8 mouse cellular contexts compared by ENCODE assay signal in the genomic region with DNA sequence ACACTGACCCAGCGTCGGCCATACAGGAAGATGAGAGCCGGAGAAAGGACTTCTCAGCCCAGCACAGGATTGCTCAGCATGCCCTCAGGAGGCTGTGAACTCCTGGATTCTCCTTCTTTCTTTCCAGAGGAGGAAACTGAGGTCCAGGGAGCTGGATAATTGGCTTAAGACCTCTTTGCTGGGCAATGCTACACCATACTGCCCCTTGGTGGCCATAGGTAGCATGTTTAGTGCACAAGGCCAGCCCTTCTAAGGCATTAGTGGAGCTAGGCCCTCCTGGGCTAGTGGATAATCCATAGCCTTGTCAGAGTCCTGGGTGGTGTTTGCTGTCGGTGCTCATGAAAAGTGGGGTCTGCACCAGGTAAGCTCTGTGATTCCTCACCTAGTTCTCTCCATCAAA. TPM values are rescaled to one million over a fixed set of nuclear protein-coding genes. Genes with fewer than 3 reads are reported as not detected.
DNase-seq lines count a peak whose midpoint lies in the region; TF ChIP-seq lines count a peak whose summit lies in the region.

No protein-coding gene starts in this region.

- H3K4me1 ChIP-seq in cerebellum, adult 2 months (ENCODE audit: control insufficient read depth, insufficient read depth, low read length): peaks cover 40% of the 10 kb centered on the region
- H3K4me1 ChIP-seq in midbrain, embryonic 10.5 days: peaks cover 3% of the 10 kb centered on the region; the same call in 1 of the 2 replicates

- WGBS in cerebellum, adult 2 months: 54% methylated on average over 4 of the region's 4 CpGs
- 59% methylated on average over 4 of the region's 4 CpGs for WGBS in midbrain, embryonic 10.5 days

- H3K9me3 ChIP-seq in midbrain, embryonic 10.5 days (replicated peaks): no peaks in the 10 kb centered on the region

- peak; percentile 72 for TF ChIP-seq CTCF in layer of hippocampus, adult 2 months (conservative IDR thresholded peaks at IDR 0.05)
- peak; percentile 87 for TF ChIP-seq CTCF in cerebellum, adult 2 months (IDR thresholded peaks at IDR 0.05; ENCODE audit: borderline replicate concordance, insufficient read depth, low read depth, low read length)

- peak in 1 of 2 experiments; percentile 26 for DNase-seq in layer of hippocampus, adult 2 months (ENCODE audit: low spot score in 2 of 2)
- DNase-seq in layer of hippocampus, postnatal 10 days (ENCODE audit: low spot score in 2 of 2): no peak
- DNase-seq in Muller cell, postnatal 12 days (ENCODE audit: inconsistent ontology term): peak; percentile 44
- DNase-seq in cerebellum, adult 2 months: peak; percentile 78 to 79
- peak; percentile 48 for DNase-seq in kidney, postnatal 14 days
- peak; percentile 58 for DNase-seq in retina, postnatal 1 day
- no peak for DNase-seq in gastrocnemius, adult 8-10 months (ENCODE audit: low spot score in 2 of 2)
- DNase-seq in midbrain, embryonic 10.5 days (ENCODE audit: low spot score): no peak

- peak overlapping the region; percentile 70; the same call in 1 of the 2 replicates for H3K27ac ChIP-seq in layer of hippocampus, adult 2 months
- peak overlapping the region; percentile 83 for H3K27ac ChIP-seq in cerebellum, adult 2 months (ENCODE audit: insufficient read depth, low read length)
- H3K27ac ChIP-seq in midbrain, embryonic 10.5 days (replicated peaks): no peak overlapping the region

- H3K36me3 ChIP-seq in midbrain, embryonic 10.5 days: no peaks in the 10 kb centered on the region

- H3K4me3 ChIP-seq in layer of hippocampus, adult 2 months: no peak overlapping the region
- no peak overlapping the region for H3K4me3 ChIP-seq in cerebellum, adult 2 months (replicated peaks; ENCODE audit: insufficient read depth, low read depth, low read length)
- H3K4me3 ChIP-seq in midbrain, embryonic 10.5 days: no peak overlapping the region

- no peaks in the 10 kb centered on the region for H3K27me3 ChIP-seq in cerebellum, adult 2 months (ENCODE audit: control insufficient read depth, insufficient read depth, low read length)
- H3K27me3 ChIP-seq in midbrain, embryonic 10.5 days (ENCODE audit: low read depth, poor library complexity, severe bottlenecking): no peaks in the 10 kb centered on the region

- no peak for TF ChIP-seq POLR2A in cerebellum, adult 2 months (IDR thresholded peaks at IDR 0.05; ENCODE audit: borderline replicate concordance, insufficient read depth, low read length)

RNA-seq across cellular contexts. Expression of a gene that starts 8.6 kb away (rescaled TPM):
- 10 to 100 TPM; 22.4 to 26.0 TPM for total RNA-seq in layer of hippocampus, adult 2 months (2021)
- total RNA-seq in layer of hippocampus, postnatal 10 days (2021): 10 to 100 TPM; 18.0 to 19.8 TPM
- polyA plus RNA-seq in cerebellum, adult 2 months (2012; rRNA removed): 27.0 and 27.7 TPM in 2 replicates
- total RNA-seq in gastrocnemius, adult 8-10 months (2022): 10 to 100 TPM in 1 of 4 experiments, 1 to 10 TPM in 3; 8.0 to 10.8 (median 9.0) TPM
- polyA plus RNA-seq in midbrain, embryonic 10.5 days (2016; fragmentation: Nextera tagmentation; extraction: Ambion mirVana): 21.1 and 23.5 TPM in 2 replicates

RNA-seq across cellular contexts. Expression of a gene that starts 44.0 kb away (rescaled TPM):
- 100 to 1,000 TPM; 100 to 103 TPM for total RNA-seq in layer of hippocampus, adult 2 months (2021)
- 100 to 1,000 TPM in 1 of 2 experiments, 10 to 100 TPM in 1; 99.8 to 117 TPM for total RNA-seq in layer of hippocampus, postnatal 10 days (2021)
- polyA plus RNA-seq in cerebellum, adult 2 months (2012; rRNA removed): 69.4 and 75.9 TPM in 2 replicates
- total RNA-seq in gastrocnemius, adult 8-10 months (2022): 10 to 100 TPM; 75.9 to 99.5 (median 81.1) TPM
- 23.7 and 29.3 TPM in 2 replicates for polyA plus RNA-seq in midbrain, embryonic 10.5 days (2016; fragmentation: Nextera tagmentation; extraction: Ambion mirVana)

RNA-seq across cellular contexts. Expression of a gene that starts 56.7 kb away (rescaled TPM):
- 100 to 1,000 TPM; 577 to 598 TPM for total RNA-seq in layer of hippocampus, adult 2 months (2021)
- 100 to 1,000 TPM; 520 to 537 TPM for total RNA-seq in layer of hippocampus, postnatal 10 days (2021)
- polyA plus RNA-seq in cerebellum, adult 2 months (2012; rRNA removed): 323 and 355 TPM in 2 replicates
- total RNA-seq in gastrocnemius, adult 8-10 months (2022): 100 to 1,000 TPM; 231 to 247 (median 235) TPM
- 443 and 463 TPM in 2 replicates for polyA plus RNA-seq in midbrain, embryonic 10.5 days (2016; fragmentation: Nextera tagmentation; extraction: Ambion mirVana)

Comparison
In these comparisons a context has a peak if more than half of its experiments do, and no peak if none do; other contexts are left out.
1. DNase-seq: peak in Muller cell, postnatal 12 days (single experiment), cerebellum, adult 2 months (2 of 2), kidney, postnatal 14 days (single experiment) and retina, postnatal 1 day (single experiment); none in layer of hippocampus, postnatal 10 days (0 of 2), gastrocnemius, adult 8-10 months (0 of 2) and midbrain, embryonic 10.5 days (single experiment).